Mouse (Mus musculus) kidney, embryonic 15.5 days (tissue): ENCODE results near the gene Kcne1. TPM values are rescaled to one million over a fixed set of nuclear protein-coding genes. Genes with fewer than 3 reads are reported as not detected.

Experiments
- ATAC-seq: fragments of 200-750 bp; cut with Nextera tagmentation; replicated peaks from 2 replicates; pipeline ENCODE4 v1.8.0; 2017; ENCODE audit warnings: moderate TSS enrichment; ENCODE audit not compliant: low FRiP score
- H3K27ac ChIP-seq: fragments of 300-500 bp; sonication (generic); 2 replicates; pipeline ENCODE4 v1.5.1; 2015; ENCODE audit warnings: mild to moderate bottlenecking, inconsistent platforms
- H3K27me3 ChIP-seq: fragments of 300-500 bp; sonication (generic); 2 replicates; pipeline ENCODE4 v1.6.1; 2015; ENCODE audit warnings: inconsistent platforms
- H3K36me3 ChIP-seq: fragments of 300-500 bp; sonication (generic); 2 replicates; pipeline ENCODE4 v1.6.1; 2015; ENCODE audit warnings: inconsistent platforms
- H3K4me1 ChIP-seq: fragments of 300-500 bp; sonication (generic); 2 replicates; pipeline ENCODE4 v1.6.1; 2015; ENCODE audit warnings: inconsistent platforms
- H3K4me2 ChIP-seq: fragments of 300-500 bp; sonication (generic); 2 replicates; pipeline ENCODE4 v1.6.1; 2015; ENCODE audit warnings: moderate library complexity, mild to moderate bottlenecking, inconsistent platforms
- H3K4me3 ChIP-seq: fragments of 300-500 bp; sonication (generic); replicated peaks from 2 replicates; pipeline ENCODE4 v1.5.1; 2015; ENCODE audit warnings: mild to moderate bottlenecking, inconsistent platforms
- H3K9ac ChIP-seq: fragments of 300-500 bp; sonication (generic); 2 replicates; pipeline ENCODE4 v1.6.1; 2015; ENCODE audit warnings: mild to moderate bottlenecking, inconsistent platforms
- H3K9me3 ChIP-seq: fragments of 300-500 bp; sonication (generic); replicated peaks from 2 replicates; pipeline ENCODE4 v1.6.1; 2016; ENCODE audit warnings: inconsistent platforms
- WGBS: fragments of 180-500 bp; shearing (Covaris S2); methylation state at CpG from one replicate; pipeline ENCODE4 v1.1.7; 2015; ENCODE audit warnings: mixed read lengths; 5-methylcytosine and 5-hydroxymethylcytosine counted together
- polyA plus RNA-seq: library from polyadenylated mRNA; unstranded; fragments of >200 nt; fragmentation: Nextera tagmentation; extraction: Ambion mirVana; gene quantifications from 2 replicates; pipeline ENCODE4 v1.2.1, GENCODE M21; 2015

Gene Kcne1
- 1.8 and 2.0 TPM in 2 replicates for polyA plus RNA-seq

- 44% methylated on average over 9 of the region's 9 CpGs for WGBS
- Histone ChIP-seq H3K4me2 (peak within 1 kb of the TSS; percentile 30), H3K9me3 (no peaks in the 10 kb centered on the region), H3K4me1 (peaks cover 30% of the 10 kb centered on the region), H3K36me3 (no peaks in the 10 kb centered on the region), H3K4me3 (no peak within 1 kb of the TSS), H3K9ac (no peak within 1 kb of the TSS), H3K27ac (0 out of 2 replicates have a peak within 1 kb of the TSS, but pooled peaks have one; percentile 24), H3K27me3 (peaks cover 16% of the 10 kb centered on the region; the same call in 1 of the 2 replicates)
- peak; percentile 34 for ATAC-seq
Observed at GRCm38 (mm10) chr16:92359229-92359628, at the start of gene Kcne1. Gene Kcne1 (minus strand): TSS chr16:92359468.

GRCm38 (mm10) chr16:92407883-92408282 is 48.6 kb upstream of the Kcne1 start:
- 29% methylated on average over 2 of the region's 2 CpGs for WGBS
- Histone ChIP-seq H3K27me3 (no peaks in the 10 kb centered on the region), H3K9ac (no peak overlapping the region), H3K9me3 (no peaks in the 10 kb centered on the region), H3K4me1 (peaks cover 40% of the 10 kb centered on the region), H3K4me2 (no peak overlapping the region), H3K36me3 (no peaks in the 10 kb centered on the region), H3K4me3 (no peak overlapping the region), H3K27ac (peak overlapping the region; percentile 61)
- no peak for ATAC-seq

GRCm38 (mm10) chr16:92404141-92404540 is 44.9 kb upstream of the Kcne1 start:
- Histone ChIP-seq H3K4me3 (no peak overlapping the region), H3K36me3 (no peaks in the 10 kb centered on the region), H3K4me2 (no peak overlapping the region), H3K27ac (no peak overlapping the region), H3K27me3 (peaks cover 5% of the 10 kb centered on the region), H3K4me1 (peaks cover 60% of the 10 kb centered on the region), H3K9me3 (no peaks in the 10 kb centered on the region), H3K9ac (no peak overlapping the region)
- no peak for ATAC-seq
- WGBS, result 96% methylated on average over 2 of the region's 2 CpGs

- H3K9ac ChIP-seq, result no peak overlapping the region
- peaks cover 7% of the 10 kb centered on the region for H3K27me3 ChIP-seq
- H3K27ac ChIP-seq, result no peak overlapping the region
- H3K4me2 ChIP-seq, result no peak overlapping the region
- H3K4me1 ChIP-seq, result peaks cover 63% of the 10 kb centered on the region
- no peaks in the 10 kb centered on the region for H3K9me3 ChIP-seq
- H3K4me3 ChIP-seq, result no peak overlapping the region
- WGBS, result 66% methylated on average over 10 of the region's 10 CpGs
- H3K36me3 ChIP-seq, result no peaks in the 10 kb centered on the region
- no peak for ATAC-seq
Observed at GRCm38 (mm10) chr16:92403069-92403468, 43.8 kb upstream of the Kcne1 start.

GRCm38 (mm10) chr16:92402216-92402615 is 42.9 kb upstream of the Kcne1 start:
- no peak for ATAC-seq
- Histone ChIP-seq H3K27me3 (peaks cover 7% of the 10 kb centered on the region), H3K9me3 (no peaks in the 10 kb centered on the region), H3K4me3 (no peak overlapping the region), H3K9ac (no peak overlapping the region), H3K36me3 (no peaks in the 10 kb centered on the region), H3K4me2 (no peak overlapping the region), H3K4me1 (peaks cover 62% of the 10 kb centered on the region), H3K27ac (no peak overlapping the region)
- WGBS, result 39% methylated on average over 8 of the region's 8 CpGs

- no peak overlapping the region for H3K27ac ChIP-seq
- H3K36me3 ChIP-seq, result peaks cover 8% of the 10 kb centered on the region
- H3K9me3 ChIP-seq, result no peaks in the 10 kb centered on the region
- ATAC-seq, result no peak
- no peak overlapping the region for H3K4me2 ChIP-seq
- H3K9ac ChIP-seq, result no peak overlapping the region
- peaks cover 7% of the 10 kb centered on the region for H3K27me3 ChIP-seq
- 64% methylated on average over 10 of the region's 10 CpGs for WGBS
- H3K4me1 ChIP-seq, result peaks cover 60% of the 10 kb centered on the region
- no peak overlapping the region for H3K4me3 ChIP-seq
Observed at GRCm38 (mm10) chr16:92401206-92401605, 41.9 kb upstream of the Kcne1 start.

GRCm38 (mm10) chr16:92399490-92400458 is 40.5 kb upstream of the Kcne1 start:
- peak overlapping the region; percentile 47 for H3K4me3 ChIP-seq
- peak; percentile 91 for ATAC-seq
- no peaks in the 10 kb centered on the region for H3K9me3 ChIP-seq
- peaks cover 7% of the 10 kb centered on the region for H3K27me3 ChIP-seq
- peaks cover 16% of the 10 kb centered on the region for H3K36me3 ChIP-seq
- peak overlapping the region; percentile 46 for H3K9ac ChIP-seq
- H3K4me2 ChIP-seq, result peak overlapping the region; percentile 90
- H3K4me1 ChIP-seq, result peaks cover 65% of the 10 kb centered on the region
- WGBS, result under 1% methylated on average over 37 of the region's 37 CpGs
- peak overlapping the region; percentile 85 for H3K27ac ChIP-seq

- peak overlapping the region; percentile 47 for H3K4me3 ChIP-seq
- peaks cover 17% of the 10 kb centered on the region for H3K36me3 ChIP-seq
- H3K9me3 ChIP-seq, result no peaks in the 10 kb centered on the region
- H3K27ac ChIP-seq, result 0 out of 2 replicates have a peak overlapping the region, but pooled peaks have one; percentile 10
- H3K4me2 ChIP-seq, result peak overlapping the region; percentile 90
- peaks cover 7% of the 10 kb centered on the region for H3K27me3 ChIP-seq
- no peak for ATAC-seq
- peaks cover 65% of the 10 kb centered on the region for H3K4me1 ChIP-seq
- H3K9ac ChIP-seq, result no peak overlapping the region
- WGBS, result 81% methylated on average over 6 of the region's 6 CpGs
Observed at GRCm38 (mm10) chr16:92398574-92399118, 39.4 kb upstream of the Kcne1 start.

- peaks cover 24% of the 10 kb centered on the region for H3K36me3 ChIP-seq
- no peak for ATAC-seq
- no peak overlapping the region for H3K9ac ChIP-seq
- H3K27me3 ChIP-seq, result peaks cover 7% of the 10 kb centered on the region
- WGBS, result 66% methylated on average over 10 of the region's 10 CpGs
- no peaks in the 10 kb centered on the region for H3K9me3 ChIP-seq
- no peak overlapping the region for H3K4me3 ChIP-seq
- peak overlapping the region; percentile 90 for H3K4me2 ChIP-seq
- H3K4me1 ChIP-seq, result peaks cover 58% of the 10 kb centered on the region
- 0 out of 2 replicates have a peak overlapping the region, but pooled peaks have one; percentile 52 for H3K27ac ChIP-seq
Observed at GRCm38 (mm10) chr16:92397745-92398573, 38.7 kb upstream of the Kcne1 start.

- Histone ChIP-seq H3K4me2 (no peak overlapping the region), H3K36me3 (peaks cover 32% of the 10 kb centered on the region), H3K27ac (no peak overlapping the region), H3K9ac (no peak overlapping the region), H3K4me3 (no peak overlapping the region), H3K27me3 (0 out of 2 replicates have a peak, but pooled peaks cover 2% of the 10 kb centered on the region), H3K4me1 (peaks cover 18% of the 10 kb centered on the region), H3K9me3 (no peaks in the 10 kb centered on the region)
- no peak for ATAC-seq
- WGBS, result 89% methylated on average over 3 of the region's 3 CpGs
Observed at GRCm38 (mm10) chr16:92393732-92394131, 34.5 kb upstream of the Kcne1 start.

- no peak for ATAC-seq
- no peaks in the 10 kb centered on the region for H3K9me3 ChIP-seq
- H3K4me1 ChIP-seq, result no peaks in the 10 kb centered on the region
- no peak overlapping the region for H3K4me2 ChIP-seq
- WGBS, result 71% methylated on average over 10 of the region's 10 CpGs
- H3K27ac ChIP-seq, result no peak overlapping the region
- no peaks in the 10 kb centered on the region for H3K27me3 ChIP-seq
- H3K4me3 ChIP-seq, result no peak overlapping the region
- no peak overlapping the region for H3K9ac ChIP-seq
- peaks cover 5% of the 10 kb centered on the region; the same call in 1 of the 2 replicates for H3K36me3 ChIP-seq
Observed at GRCm38 (mm10) chr16:92387692-92388091, 28.4 kb upstream of the Kcne1 start.
